Mouse (Mus musculus): ENCODE measurements around the gene Tspan5.

DNA sequence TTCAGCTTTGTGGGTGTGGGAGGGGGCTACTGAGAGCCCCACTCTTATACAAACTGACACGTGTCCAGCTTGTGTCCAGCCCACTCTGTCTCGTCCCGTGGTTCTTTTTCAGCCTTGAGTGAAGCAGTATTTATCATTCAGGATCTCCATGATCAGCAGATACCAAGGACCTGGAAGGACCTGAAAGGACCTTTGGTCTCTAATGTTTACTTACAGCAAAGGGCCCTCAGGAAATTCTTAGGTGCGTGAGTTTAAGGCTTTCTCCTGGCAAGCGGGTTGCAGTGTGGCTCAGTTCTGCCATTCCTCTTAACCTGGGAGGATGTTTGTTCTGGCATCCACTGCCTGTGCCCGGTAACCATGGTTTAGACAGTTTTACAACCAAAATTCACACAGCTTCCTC lies 97.7 kb downstream of the Tspan5 start:
- no peak for TF ChIP-seq GATA1 (IDR thresholded peaks at IDR 0.05; ENCODE audit: borderline replicate concordance, low read length)
- TF ChIP-seq FLI1 (IDR thresholded peaks at IDR 0.05; ENCODE audit: low read length), result no peak

Measured in megakaryocyte, embryonic 14.5 days (primary cell).